Comparison of ENCODE assay signal across 8 mouse cellular contexts in the genomic region with DNA sequence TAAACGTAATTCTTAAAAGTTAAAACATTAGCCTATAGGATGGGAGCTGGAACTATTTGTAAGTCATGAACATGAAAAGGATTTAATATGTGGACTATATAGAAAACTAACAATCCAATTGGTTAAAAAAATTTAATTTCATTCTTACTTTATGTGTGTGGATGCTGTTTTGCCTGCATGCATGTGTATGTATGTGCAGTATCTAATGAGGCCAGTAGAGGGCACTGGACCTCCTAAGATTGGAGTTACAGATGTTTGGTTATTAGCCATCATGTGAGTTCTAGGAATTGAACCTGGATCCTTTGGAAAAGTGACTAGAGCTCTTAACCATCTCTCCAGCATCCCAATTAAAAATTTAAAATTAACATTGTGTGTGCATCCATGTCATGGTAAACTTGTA. TPM values are rescaled to one million over a fixed set of nuclear protein-coding genes. Genes with fewer than 3 reads are reported as not detected.
DNase-seq lines count a peak whose midpoint lies in the region; ATAC-seq and TF ChIP-seq lines count a peak whose summit lies in the region.

No protein-coding gene starts in this region.

- WGBS in forebrain, postnatal 0 days = 95% methylated on average over 1 of the region's 1 CpGs
- WGBS in forebrain, embryonic 16.5 days = 88% methylated on average over 1 of the region's 1 CpGs

- no peak overlapping the region for H3K27ac ChIP-seq in forebrain, postnatal 0 days (ENCODE audit: low read depth, low read length)
- H3K27ac ChIP-seq in forebrain, embryonic 16.5 days (ENCODE audit: low read length) = no peak overlapping the region

- peaks cover 67% of the 10 kb centered on the region for H3K36me3 ChIP-seq in forebrain, postnatal 0 days (ENCODE audit: insufficient read depth)
- H3K36me3 ChIP-seq in forebrain, embryonic 16.5 days (ENCODE audit: control insufficient read depth, insufficient read depth) = peaks cover 10% of the 10 kb centered on the region

- H3K9ac ChIP-seq in forebrain, postnatal 0 days = no peak overlapping the region
- H3K9ac ChIP-seq in forebrain, embryonic 16.5 days (replicated peaks; ENCODE audit: low read depth, low read length) = no peak overlapping the region

- no peaks in the 10 kb centered on the region for H3K9me3 ChIP-seq in forebrain, postnatal 0 days (ENCODE audit: low read length)
- H3K9me3 ChIP-seq in forebrain, embryonic 16.5 days (ENCODE audit: control insufficient read depth, low read length) = no peaks in the 10 kb centered on the region

- DNase-seq in forebrain, postnatal 0 days = peak; percentile 73
- DNase-seq in testis, postnatal 10 days (ENCODE audit: low spot score) = peak; percentile 60
- DNase-seq in testis, postnatal 14 days (ENCODE audit: low spot score) = no peak
- DNase-seq in c-Kit-positive CD71-positive TER-119-positive erythroid progenitor cells, embryonic 14.5 days (ENCODE audit: low spot score) = peak; percentile 69
- peak; percentile 47 for DNase-seq in gastrocnemius, postnatal 10 days
- DNase-seq in left cerebral cortex, postnatal 10 days (ENCODE audit: extremely low spot score in 1 of 2, low spot score in 2 of 2) = peak; percentile 24 to 37
- peak; percentile 84 for DNase-seq in retina, embryonic 14.5 days (ENCODE audit: low spot score)

- no peak for ATAC-seq in forebrain, postnatal 0 days
- no peak for ATAC-seq in forebrain, embryonic 16.5 days

- no peak overlapping the region for H3K4me2 ChIP-seq in forebrain, postnatal 0 days (ENCODE audit: low read depth)
- no peak overlapping the region for H3K4me2 ChIP-seq in forebrain, embryonic 16.5 days (ENCODE audit: low read length)

- TF ChIP-seq CTCF in forebrain, postnatal 0 days (IDR thresholded peaks at IDR 0.05; ENCODE audit: low read depth) = peak; percentile 85

- intact Hi-C loops in left cerebral cortex, postnatal 10 days (cut with DNase I) = loop anchor here (5.0 kb wide), 2 partner anchors 103 to 158 kb away; no protein-coding TSS in a partner anchor

- no peaks in the 10 kb centered on the region for H3K4me1 ChIP-seq in forebrain, postnatal 0 days (ENCODE audit: insufficient read depth)
- no peaks in the 10 kb centered on the region for H3K4me1 ChIP-seq in forebrain, embryonic 16.5 days (replicated peaks; ENCODE audit: control insufficient read depth, insufficient read depth, low read length)

- no peak overlapping the region for H3K4me3 ChIP-seq in forebrain, postnatal 0 days (ENCODE audit: low read depth, low read length)
- no peak overlapping the region for H3K4me3 ChIP-seq in forebrain, embryonic 16.5 days (replicated peaks; ENCODE audit: low read length)

- no peaks in the 10 kb centered on the region for H3K27me3 ChIP-seq in forebrain, postnatal 0 days (ENCODE audit: insufficient read depth, low read length)
- H3K27me3 ChIP-seq in forebrain, embryonic 16.5 days (replicated peaks; ENCODE audit: control insufficient read depth, insufficient read depth, low read length) = no peaks in the 10 kb centered on the region

RNA-seq across cellular contexts. Expression of a gene that starts 25.9 kb away (rescaled TPM):
- total RNA-seq in forebrain, postnatal 0 days (2014; rRNA removed) = 25.4 and 35.0 TPM in 2 replicates
- polyA plus RNA-seq in forebrain, postnatal 0 days (2015; fragmentation: Nextera tagmentation; extraction: Ambion mirVana) = 21.5 and 22.0 TPM in 2 replicates
- polyA plus RNA-seq in forebrain, embryonic 16.5 days (2015; fragmentation: Nextera tagmentation; extraction: Ambion mirVana) = 29.4 and 35.4 TPM in 2 replicates
- total RNA-seq in gastrocnemius, postnatal 10 days (2021) = 10 to 100 TPM; 24.6 to 29.8 TPM
- total RNA-seq in left cerebral cortex, postnatal 10 days (2021) = 10 to 100 TPM; 45.6 to 46.0 TPM

RNA-seq across cellular contexts. Expression of a gene that starts 57.6 kb away (rescaled TPM):
- 35.5 and 44.0 TPM in 2 replicates for total RNA-seq in forebrain, postnatal 0 days (2014; rRNA removed)
- polyA plus RNA-seq in forebrain, postnatal 0 days (2015; fragmentation: Nextera tagmentation; extraction: Ambion mirVana) = 3.9 and 5.6 TPM in 2 replicates
- polyA plus RNA-seq in forebrain, embryonic 16.5 days (2015; fragmentation: Nextera tagmentation; extraction: Ambion mirVana) = 7.0 and 7.4 TPM in 2 replicates
- 10 to 100 TPM; 53.7 to 59.6 TPM for total RNA-seq in gastrocnemius, postnatal 10 days (2021)
- 10 to 100 TPM; 70.3 to 75.0 TPM for total RNA-seq in left cerebral cortex, postnatal 10 days (2021)
